Comparison of ENCODE assay signal across 11 mouse cellular contexts in genomic region chr1:23492981-23493380, GRCm38 (mm10).
"Had no signal": no experiment of that assay in that cellular context is flagged by ENCODE, and none has a peak within 500 bp of the region (broad histone marks: within the 10 kb centered on the region; RNA-seq: fewer than 3 reads in every experiment).

No protein-coding gene starts in this region.

- DNase-seq: kidney, adult 8-10 months; kidney, postnatal 25 days; layer of hippocampus, postnatal 36 days; liver, embryonic 13.5 days; lung, adult 2 months; lung, postnatal 14 days; lung, postnatal 4 days; midbrain, embryonic 14.5 days; thymus, adult 2 months; thymus, postnatal 14 days; thymus, postnatal 4 days had no signal
